Mouse (Mus musculus) embryonic fibroblast, embryonic 13.5 days (primary cell): ENCODE measurements around the gene Adgre4.

ENCODE experiments used
- CTCF ChIP-seq: IDR thresholded peaks from 2 replicates; pipeline ENCODE4 v1.5.1; 2011; ENCODE audit warnings: mild to moderate bottlenecking, control low read depth, low read length, moderate library complexity, borderline replicate concordance; ENCODE audit not compliant: insufficient read depth
- POLR2A ChIP-seq: IDR thresholded peaks from 2 replicates; pipeline ENCODE4 v1.6.1; 2011; ENCODE audit warnings: low read depth, mild to moderate bottlenecking, control low read depth, low read length, moderate library complexity

GRCm38 (mm10) chr17:55726193-55726592 lies 23.6 kb upstream of the Adgre4 start:
- TF ChIP-seq CTCF, result no peak
- TF ChIP-seq POLR2A, result no peak
